Mouse (Mus musculus): ENCODE results near the gene Ankrd23. TPM values are rescaled to one million over a fixed set of nuclear protein-coding genes. Genes with fewer than 3 reads are reported as not detected.
A peak's percentile ranks its signal among the peaks of the same experiment; 100 is the strongest.

The Ankrd23 gene
- total and polyA plus RNA-seq, 2 experiments from 2014 or later, result 5.3 to 9.8 TPM

- Histone ChIP-seq H3K4me3 (ENCODE audit: low read depth, low read length) (no peak overlapping the region), H3K36me3 (ENCODE audit: insufficient read depth) (peaks cover 63% of the 10 kb centered on the region), H3K9ac (no peak overlapping the region), H3K9me3 (ENCODE audit: low read length) (no peaks in the 10 kb centered on the region), H3K27me3 (ENCODE audit: insufficient read depth, low read length) (no peaks in the 10 kb centered on the region), H3K4me1 (ENCODE audit: insufficient read depth) (peaks cover 4% of the 10 kb centered on the region; the same call in 1 of the 2 replicates), H3K4me2 (ENCODE audit: low read depth) (no peak overlapping the region), H3K27ac (ENCODE audit: low read depth, low read length) (no peak overlapping the region)
- TF ChIP-seq CTCF (IDR thresholded peaks at IDR 0.05; ENCODE audit: low read depth), result no peak
- DNase-seq (no peak), ATAC-seq (no peak)
- WGBS, result 87% methylated on average over 18 of the region's 18 CpGs
Measured at GRCm38 (mm10) chr1:36549491-36549890, 12.8 kb upstream of the Ankrd23 start.

- peaks cover 4% of the 10 kb centered on the region; the same call in 1 of the 2 replicates for H3K4me1 ChIP-seq (ENCODE audit: insufficient read depth)
- TF ChIP-seq CTCF (IDR thresholded peaks at IDR 0.05; ENCODE audit: low read depth), result no peak
- no peak for ATAC-seq
- 56% methylated on average over 8 of the region's 8 CpGs for WGBS
- H3K9ac ChIP-seq, result no peak overlapping the region
- no peak overlapping the region for H3K4me3 ChIP-seq (ENCODE audit: low read depth, low read length)
- no peak overlapping the region for H3K27ac ChIP-seq (ENCODE audit: low read depth, low read length)
- no peak for DNase-seq
- H3K36me3 ChIP-seq (ENCODE audit: insufficient read depth), result peaks cover 56% of the 10 kb centered on the region
- no peaks in the 10 kb centered on the region for H3K27me3 ChIP-seq (ENCODE audit: insufficient read depth, low read length)
- H3K9me3 ChIP-seq (ENCODE audit: low read length), result no peaks in the 10 kb centered on the region
- no peak overlapping the region for H3K4me2 ChIP-seq (ENCODE audit: low read depth)
Measured at GRCm38 (mm10) chr1:36548771-36549170, 12.1 kb upstream of the Ankrd23 start.

- H3K9ac ChIP-seq, result peak overlapping the region; percentile 39; the same call in 1 of the 2 replicates
- peak overlapping the region; percentile 54; the same call in 1 of the 2 replicates for H3K27ac ChIP-seq (ENCODE audit: low read depth, low read length)
- no peak overlapping the region for H3K4me3 ChIP-seq (ENCODE audit: low read depth, low read length)
- ATAC-seq, result no peak
- no peak for TF ChIP-seq CTCF (IDR thresholded peaks at IDR 0.05; ENCODE audit: low read depth)
- H3K9me3 ChIP-seq (ENCODE audit: low read length), result no peaks in the 10 kb centered on the region
- peak; percentile 40 for DNase-seq
- WGBS, result 22% methylated on average over 9 of the region's 9 CpGs
- H3K4me2 ChIP-seq (ENCODE audit: low read depth), result no peak overlapping the region
- H3K27me3 ChIP-seq (ENCODE audit: insufficient read depth, low read length), result no peaks in the 10 kb centered on the region
- peaks cover 4% of the 10 kb centered on the region; the same call in 1 of the 2 replicates for H3K4me1 ChIP-seq (ENCODE audit: insufficient read depth)
- peaks cover 49% of the 10 kb centered on the region for H3K36me3 ChIP-seq (ENCODE audit: insufficient read depth)
Measured at GRCm38 (mm10) chr1:36547981-36548598, 11.4 kb upstream of the Ankrd23 start.

GRCm38 (mm10) chr1:36546888-36547471 lies 10.3 kb upstream of the Ankrd23 start, which contains the start of gene Ankrd39:
Gene Ankrd39, minus strand, starts transcription at chr1:36547445.
- Histone ChIP-seq H3K4me3 (ENCODE audit: low read depth, low read length) (peak within 1 kb of the TSS; percentile 68), H3K4me2 (ENCODE audit: low read depth) (peak within 1 kb of the TSS; percentile 75), H3K27me3 (ENCODE audit: insufficient read depth, low read length) (no peaks in the 10 kb centered on the region), H3K27ac (ENCODE audit: low read depth, low read length) (peak within 1 kb of the TSS; percentile 62), H3K9me3 (ENCODE audit: low read length) (no peaks in the 10 kb centered on the region), H3K36me3 (ENCODE audit: insufficient read depth) (peaks cover 38% of the 10 kb centered on the region), H3K4me1 (ENCODE audit: insufficient read depth) (peaks cover 4% of the 10 kb centered on the region; the same call in 1 of the 2 replicates), H3K9ac (peak within 1 kb of the TSS; percentile 67)
- TF ChIP-seq CTCF (IDR thresholded peaks at IDR 0.05; ENCODE audit: low read depth), result peak; percentile 100
- ATAC-seq, result peak; percentile 98
- DNase-seq, result peak; percentile 96
- 1% methylated on average over 43 of the region's 43 CpGs for WGBS

GRCm38 (mm10) chr1:36545845-36546600 lies 9.3 kb upstream of the Ankrd23 start:
- DNase-seq, result no peak
- peaks cover 4% of the 10 kb centered on the region; the same call in 1 of the 2 replicates for H3K4me1 ChIP-seq (ENCODE audit: insufficient read depth)
- no peak overlapping the region for H3K9ac ChIP-seq
- H3K4me2 ChIP-seq (ENCODE audit: low read depth), result peak overlapping the region; percentile 75
- peaks cover 35% of the 10 kb centered on the region for H3K36me3 ChIP-seq (ENCODE audit: insufficient read depth)
- 70% methylated on average over 19 of the region's 19 CpGs for WGBS
- no peak for ATAC-seq
- TF ChIP-seq CTCF (IDR thresholded peaks at IDR 0.05; ENCODE audit: low read depth), result peak; percentile 26; the same call in 1 of the 2 replicates
- no peaks in the 10 kb centered on the region for H3K9me3 ChIP-seq (ENCODE audit: low read length)
- H3K27me3 ChIP-seq (ENCODE audit: insufficient read depth, low read length), result no peaks in the 10 kb centered on the region
- H3K4me3 ChIP-seq (ENCODE audit: low read depth, low read length), result peak overlapping the region; percentile 68
- H3K27ac ChIP-seq (ENCODE audit: low read depth, low read length), result no peak overlapping the region

GRCm38 (mm10) chr1:36545382-36545781 lies 8.7 kb upstream of the Ankrd23 start:
- H3K4me3 ChIP-seq (ENCODE audit: low read depth, low read length), result no peak overlapping the region
- H3K9ac ChIP-seq, result no peak overlapping the region
- DNase-seq (no peak), ATAC-seq (no peak)
- no peaks in the 10 kb centered on the region for H3K27me3 ChIP-seq (ENCODE audit: insufficient read depth, low read length)
- no peak overlapping the region for H3K4me2 ChIP-seq (ENCODE audit: low read depth)
- peaks cover 4% of the 10 kb centered on the region; the same call in 1 of the 2 replicates for H3K4me1 ChIP-seq (ENCODE audit: insufficient read depth)
- peaks cover 32% of the 10 kb centered on the region for H3K36me3 ChIP-seq (ENCODE audit: insufficient read depth)
- H3K9me3 ChIP-seq (ENCODE audit: low read length), result no peaks in the 10 kb centered on the region
- H3K27ac ChIP-seq (ENCODE audit: low read depth, low read length), result no peak overlapping the region
- 86% methylated on average over 2 of the region's 2 CpGs for WGBS
- TF ChIP-seq CTCF (IDR thresholded peaks at IDR 0.05; ENCODE audit: low read depth), result no peak
